Mouse (Mus musculus) right cerebral cortex, adult 2 months (tissue): Measurements from ENCODE around the gene Opn4.

Experiments
- DNase-seq, 2 experiments: peaks; one replicate each; pipeline ENCODE4 v3.0.0; 2021 to 2022; ENCODE audit warnings: low spot score in 2 of 2

Opn4 gene

DNA sequence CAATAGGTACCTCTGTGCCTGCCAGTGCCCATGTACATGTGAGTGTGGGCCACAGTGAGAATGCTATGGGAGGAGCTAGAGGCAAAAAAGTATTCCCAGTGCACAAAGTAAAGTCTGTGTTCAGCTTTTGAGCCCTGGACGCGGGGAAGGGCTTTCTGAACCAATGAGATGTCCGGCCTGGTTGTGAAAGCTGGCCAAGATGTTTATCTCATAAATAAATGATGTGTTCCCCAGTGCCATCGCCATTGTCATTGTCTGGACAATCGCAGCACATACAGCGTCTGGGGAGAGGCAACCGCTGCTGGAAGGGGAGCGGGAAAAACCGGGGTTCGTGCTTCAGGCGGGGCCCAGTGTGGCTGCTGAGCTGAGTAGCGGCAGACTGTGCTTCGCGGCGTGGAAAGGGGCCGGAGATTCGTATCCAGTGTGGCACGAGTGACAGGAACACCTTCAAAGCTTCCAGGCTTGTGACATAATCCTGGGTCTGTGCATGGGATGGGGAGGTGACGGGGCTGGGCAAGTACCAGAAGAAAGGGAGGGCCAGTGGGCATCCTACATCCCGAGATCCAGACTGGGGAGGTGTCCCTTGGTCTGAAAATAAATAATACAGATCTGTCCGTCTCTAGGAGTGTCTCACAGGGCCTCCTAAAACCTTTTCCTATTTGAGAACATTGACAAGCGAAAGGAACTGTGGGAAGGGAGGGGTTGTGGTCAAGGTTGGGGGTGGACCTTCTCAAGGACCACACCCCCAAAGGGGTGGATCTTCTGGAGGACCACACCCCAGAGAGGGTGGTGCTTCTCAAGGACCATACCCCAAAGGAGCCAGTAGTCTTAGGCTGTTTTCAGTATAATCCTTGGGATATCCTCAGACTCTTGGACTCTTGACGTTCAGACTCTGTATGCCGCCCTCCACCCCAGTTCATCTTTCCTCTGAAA, 8.9 kb downstream of the Opn4 start:
- no peak for DNase-seq

GRCm38 (mm10) chr14:34590017-34590570, 9.8 kb downstream of the Opn4 start:
- DNase-seq: no peak

DNA sequence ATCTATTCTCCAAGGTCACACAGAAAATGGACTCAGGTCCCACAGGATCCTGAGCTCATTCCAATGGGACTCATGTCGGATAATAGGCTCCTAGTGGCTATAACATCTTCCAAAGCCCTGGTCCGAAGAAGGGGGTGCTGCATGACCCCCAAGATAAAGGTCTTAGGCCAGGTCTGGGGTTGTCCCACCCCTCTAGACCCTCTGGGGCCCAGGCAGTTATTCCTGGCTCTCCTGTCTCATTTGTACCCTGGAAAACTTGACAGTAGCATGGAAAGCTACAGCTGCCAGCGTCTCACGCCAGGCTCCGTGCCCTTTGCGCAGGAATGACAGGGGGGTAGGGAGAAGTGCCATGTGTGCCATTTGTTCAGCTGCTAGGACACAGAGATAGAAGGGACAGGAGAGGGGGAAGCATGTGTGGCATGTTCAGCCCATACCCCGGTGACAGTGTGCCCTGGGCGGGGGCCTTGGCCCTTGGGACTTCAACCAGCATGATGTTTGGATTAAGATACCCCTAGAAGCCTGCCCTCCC, 10.7 kb downstream of the Opn4 start:
- DNase-seq: no peak

DNA sequence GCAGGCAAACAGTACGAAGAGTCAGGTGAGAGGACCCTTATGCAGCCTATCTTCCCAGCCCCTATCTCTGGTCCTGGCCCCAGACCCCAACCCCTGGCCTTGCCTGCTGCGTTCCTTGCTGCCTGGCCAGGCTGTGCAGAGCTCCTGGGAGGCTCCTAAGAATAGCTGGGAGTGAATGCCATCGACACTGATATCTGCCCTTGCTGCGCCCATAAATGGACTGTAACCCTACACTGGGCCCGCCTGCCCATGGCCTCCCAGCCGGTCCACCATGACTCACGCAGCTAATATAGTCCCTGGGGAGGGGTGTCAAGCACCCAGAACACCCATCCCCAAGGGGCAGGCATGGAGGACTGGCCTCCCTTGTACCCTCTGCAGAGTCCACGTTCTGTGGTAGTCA, 11.4 kb downstream of the Opn4 start, which contains the start of gene Ldb3:
TSS of gene Ldb3 (minus strand) at position 185 of the 400 bp plus-strand sequence.
- DNase-seq: no peak

GRCm38 (mm10) chr14:34588005-34588404, 11.9 kb downstream of the Opn4 start:
- DNase-seq: no peak

GRCm38 (mm10) chr14:34586871-34587270, 13.1 kb downstream of the Opn4 start:
- DNase-seq: no peak

DNA sequence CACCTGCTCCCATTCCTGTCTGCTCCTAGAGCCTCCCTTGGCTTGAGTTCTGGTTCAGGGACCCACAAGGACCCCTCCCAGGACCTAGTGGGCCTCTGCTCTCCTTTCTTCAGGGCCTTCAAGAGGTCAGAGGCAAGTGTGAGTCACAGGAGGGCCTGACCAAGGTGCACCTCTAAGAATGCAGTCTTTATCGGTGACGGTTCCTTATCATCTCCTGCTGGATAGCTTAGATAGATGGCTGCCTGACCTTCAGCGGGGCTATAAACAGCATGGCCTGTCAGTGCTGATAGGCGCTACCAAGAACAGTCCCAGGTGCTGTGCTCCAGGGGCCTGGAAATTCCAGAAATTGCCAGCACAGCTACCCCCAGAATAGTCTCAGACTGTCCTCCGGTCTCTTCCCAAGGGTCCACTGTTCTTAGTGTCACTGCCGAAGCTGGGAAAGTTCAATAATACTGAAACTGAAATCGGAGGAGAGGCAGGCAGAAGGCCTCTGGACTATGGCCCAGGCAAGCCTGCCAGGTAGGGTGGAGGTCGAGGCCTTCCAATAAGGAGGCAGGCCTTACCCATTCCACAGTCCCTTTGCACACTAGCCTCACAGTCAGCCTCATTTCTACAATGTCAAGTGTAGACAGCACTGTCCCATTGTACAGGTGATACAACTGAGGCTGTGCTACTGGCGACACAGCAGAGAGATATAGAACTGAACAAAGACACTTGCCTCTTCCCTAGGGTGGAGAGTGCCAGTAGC, 14.4 kb downstream of the Opn4 start:
- no peak for DNase-seq

DNA sequence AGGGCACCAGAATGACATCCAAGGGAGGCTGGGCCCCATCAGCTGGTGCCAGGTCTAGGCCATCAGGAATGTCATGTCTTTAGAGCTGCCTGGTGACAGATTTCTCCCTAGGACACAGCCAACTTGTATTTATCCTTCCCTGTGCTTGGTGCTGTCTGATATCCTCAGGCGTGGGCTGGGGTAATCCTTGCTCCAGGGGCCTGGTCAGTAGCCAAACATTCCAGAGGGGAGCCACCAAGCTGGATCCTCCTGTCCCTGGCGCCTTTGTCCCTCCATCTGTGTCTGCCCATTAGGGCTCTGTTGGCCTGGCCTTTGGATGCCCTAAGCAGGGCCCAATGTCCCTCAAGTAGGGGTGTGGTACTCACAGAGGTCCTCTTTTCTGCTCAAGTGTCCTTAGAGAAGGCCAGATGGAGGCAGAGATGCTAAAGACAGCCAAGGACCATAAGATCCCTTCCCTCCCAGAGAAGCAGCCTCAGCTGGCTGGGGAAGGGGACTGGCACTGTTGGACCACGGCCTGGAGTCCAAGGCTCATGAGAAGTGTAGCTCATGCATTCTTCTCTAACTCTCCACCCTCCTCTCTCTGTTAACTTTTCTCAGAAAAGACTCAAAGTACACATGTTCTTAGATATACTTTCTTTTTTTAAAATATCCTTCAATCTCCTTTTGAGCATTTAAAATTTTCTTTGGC, 17.1 kb downstream of the Opn4 start:
- no peak for DNase-seq

GRCm38 (mm10) chr14:34576858-34577257, 23.1 kb downstream of the Opn4 start:
- DNase-seq: no peak

DNA sequence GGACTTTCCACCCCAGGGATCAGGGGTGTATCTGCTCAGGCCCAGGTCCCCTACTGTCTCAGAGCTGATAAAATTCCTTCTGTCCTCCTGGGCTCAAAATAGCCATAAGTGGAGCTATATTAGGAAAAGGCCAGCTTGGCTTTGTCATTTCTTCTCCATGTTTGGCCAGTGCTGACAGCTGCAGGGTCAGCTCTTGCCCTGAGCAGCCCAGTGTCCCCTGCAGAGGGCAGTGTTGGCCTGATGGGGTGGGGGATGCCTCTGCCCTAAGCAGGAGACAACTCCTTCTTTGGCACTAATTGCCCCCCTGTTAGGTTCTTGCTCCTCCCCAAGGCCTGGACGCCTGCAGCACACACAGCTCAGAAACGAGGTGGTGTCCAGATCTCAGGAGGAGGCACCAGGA, 25.9 kb downstream of the Opn4 start:
- DNase-seq: no peak

GRCm38 (mm10) chr14:34573348-34573913, 26.5 kb downstream of the Opn4 start:
- DNase-seq: no peak

GRCm38 (mm10) chr14:34571610-34572387, 28.1 kb downstream of the Opn4 start:
- DNase-seq: no peak

DNA sequence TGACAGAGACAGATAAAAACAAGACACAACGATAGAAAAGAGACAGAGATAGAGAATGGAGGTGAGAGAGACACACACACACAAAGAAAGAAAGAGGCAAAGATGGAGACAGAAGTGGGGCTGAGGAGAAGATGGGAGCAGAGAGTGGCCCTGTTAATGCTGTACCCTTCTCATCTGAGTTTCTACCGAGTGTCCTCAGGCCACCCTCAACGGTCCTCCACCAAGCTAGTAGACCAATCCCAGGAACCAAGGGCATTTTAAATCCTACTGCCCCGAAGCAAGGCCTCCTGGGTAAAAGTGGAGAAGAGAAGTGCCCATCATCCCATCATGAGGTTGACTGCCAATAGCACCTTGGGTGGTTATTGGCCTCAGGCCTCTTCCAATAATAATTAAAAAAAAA, 29.0 kb downstream of the Opn4 start:
- no peak for DNase-seq

- DNase-seq: peak; percentile 78 to 88
Observed at GRCm38 (mm10) chr14:34570294-34570693, 29.6 kb downstream of the Opn4 start.

DNA sequence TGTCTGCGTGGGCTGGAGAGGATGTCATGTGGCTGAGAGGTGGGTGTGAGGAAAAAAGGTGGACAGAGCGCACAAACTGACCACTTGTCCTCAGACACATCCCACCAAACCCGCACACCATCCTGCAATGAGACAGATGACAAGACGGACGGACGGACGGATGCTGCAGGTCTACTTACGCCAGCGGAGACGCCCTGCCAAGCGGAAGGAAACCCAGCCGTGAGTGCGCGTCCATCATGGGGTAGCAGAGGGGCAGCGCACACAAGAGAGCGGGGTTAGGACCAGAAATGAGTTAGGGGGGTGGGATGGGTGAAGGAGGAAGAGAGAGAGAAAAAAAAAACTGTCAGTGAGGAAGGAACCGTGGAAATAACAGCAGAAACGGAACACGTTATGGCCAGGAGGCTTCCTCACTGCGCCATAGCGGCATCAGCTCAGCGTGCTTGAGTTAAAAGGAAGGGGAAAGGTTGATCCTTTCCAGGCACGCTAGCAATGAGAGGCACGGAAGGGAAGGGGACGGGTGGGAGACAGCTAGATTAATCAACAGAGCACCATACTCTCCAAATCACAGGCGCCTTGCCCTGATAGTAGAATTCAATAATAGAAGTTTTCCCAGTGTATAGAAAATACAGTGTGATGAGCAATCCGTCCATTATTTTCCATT, 30.3 kb downstream of the Opn4 start:
- DNase-seq: peak in 1 of 2 experiments; percentile 12

- no peak for DNase-seq
Observed at GRCm38 (mm10) chr14:34568626-34569025, 31.3 kb downstream of the Opn4 start.

DNA sequence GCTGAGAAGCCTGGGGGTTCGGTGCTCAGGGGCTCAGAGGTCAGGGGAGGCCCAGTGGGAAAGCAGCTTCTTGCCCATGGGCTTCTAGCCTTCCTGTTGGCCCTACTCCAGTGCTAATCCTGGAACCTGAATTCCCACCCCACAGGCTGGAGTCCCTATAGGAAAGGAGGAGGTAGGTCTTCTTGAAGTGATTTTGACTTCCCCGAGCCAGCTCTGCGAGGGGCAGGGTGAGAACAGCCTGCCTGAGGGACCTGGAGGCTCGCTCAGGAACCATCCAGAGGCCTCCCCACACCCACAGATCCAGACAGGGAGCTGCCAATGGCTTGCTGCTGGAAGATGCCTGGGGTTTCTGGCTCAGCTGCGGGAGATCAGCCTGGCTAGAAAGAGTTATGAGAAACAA, 32.2 kb downstream of the Opn4 start:
- DNase-seq: no peak

GRCm38 (mm10) chr14:34566530-34566929, 33.4 kb downstream of the Opn4 start:
- no peak for DNase-seq

- no peak for DNase-seq
Observed at GRCm38 (mm10) chr14:34565711-34566110, 34.2 kb downstream of the Opn4 start.

- DNase-seq: no peak
Observed at GRCm38 (mm10) chr14:34564646-34565045, 35.3 kb downstream of the Opn4 start.
